Mouse (Mus musculus) small intestine, adult 2 months (tissue): ENCODE results near the gene Atg9b.

Experiments
- CTCF ChIP-seq: fragments of 200-500 bp; IDR thresholded peaks from 2 replicates; pipeline ENCODE4 v1.5.1; 2012; ENCODE audit warnings: low read depth, mild to moderate bottlenecking, control low read depth, inconsistent platforms, low read length, moderate library complexity, mixed read lengths; ENCODE audit not compliant: insufficient replicate concordance, insufficient read length; ENCODE audit errors: extremely low read depth
- POLR2A ChIP-seq: fragments of 200-500 bp; IDR thresholded peaks from 2 replicates; pipeline ENCODE4 v1.6.1; 2012; ENCODE audit warnings: low read depth, mild to moderate bottlenecking, control low read depth, inconsistent platforms, low read length, moderate library complexity

DNA sequence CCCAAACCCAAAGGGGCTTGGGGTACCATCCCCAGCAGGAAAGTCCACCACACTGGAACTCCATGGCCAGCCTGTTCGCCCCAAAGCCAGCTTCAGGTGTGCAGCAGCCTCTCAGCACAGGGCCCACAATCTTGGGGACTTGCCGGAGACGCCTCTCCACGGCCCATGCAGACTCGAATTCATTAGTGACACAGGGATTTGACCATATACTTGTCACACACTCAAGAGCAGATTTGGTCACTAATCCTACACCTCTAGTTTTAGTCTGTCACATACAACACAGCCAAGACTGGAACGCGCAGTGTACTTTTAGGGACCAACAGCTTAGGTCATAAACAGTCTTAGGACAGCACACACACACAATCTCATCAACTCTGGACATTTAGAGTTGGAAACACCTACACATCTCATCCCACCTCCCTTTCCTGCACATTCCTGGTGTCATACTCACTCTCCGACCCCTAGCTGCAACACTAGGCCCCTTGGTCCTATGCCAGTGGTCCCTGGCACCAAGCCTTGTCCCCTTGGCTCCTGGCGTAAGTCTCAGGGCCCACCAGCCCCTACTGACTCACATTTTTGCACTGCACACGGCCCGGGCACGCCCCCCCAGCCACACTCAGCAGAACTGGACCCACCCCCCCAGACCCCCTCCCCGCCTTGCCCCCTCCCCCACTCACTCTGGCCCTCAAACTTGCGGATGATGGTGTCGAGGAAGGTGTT lies 41.3 kb downstream of the Atg9b start:
- TF ChIP-seq CTCF (no peak), POLR2A (no peak)
